Mouse (Mus musculus): ENCODE data around the gene Gm28230. TPM values are rescaled to one million over a fixed set of nuclear protein-coding genes. Genes with fewer than 3 reads are reported as not detected.
A peak's percentile ranks its signal among the peaks of the same experiment; 100 is the strongest.

Gene Gm28230
- total RNA-seq, 2 experiments from 2014 or later, result not detected

GRCm38 (mm10) chr2:74746298-74746921 lies 19.9 kb downstream of the Gm28230 start:
- intact Hi-C loops (cut with DNase I), result no loop called here
- no peak for DNase-seq (ENCODE audit: extremely low spot score in 1 of 2, low spot score in 2 of 2)

GRCm38 (mm10) chr2:74747006-74747405 lies 20.5 kb downstream of the Gm28230 start:
- intact Hi-C loops (cut with DNase I), result no loop called here
- DNase-seq (ENCODE audit: extremely low spot score in 1 of 2, low spot score in 2 of 2), result no peak

- intact Hi-C loops (cut with DNase I), result no loop called here
- no peak for DNase-seq (ENCODE audit: extremely low spot score in 1 of 2, low spot score in 2 of 2)
Observed at GRCm38 (mm10) chr2:74747661-74748141, 21.2 kb downstream of the Gm28230 start.

GRCm38 (mm10) chr2:74748436-74748995 lies 22.0 kb downstream of the Gm28230 start:
- no peak for DNase-seq (ENCODE audit: extremely low spot score in 1 of 2, low spot score in 2 of 2)
- intact Hi-C loops (cut with DNase I), result no loop called here

GRCm38 (mm10) chr2:74749337-74750121 lies 23.0 kb downstream of the Gm28230 start:
- intact Hi-C loops (cut with DNase I), result loop anchor here (10.0 kb wide), 1 partner anchor 215 kb away; no protein-coding TSS in a partner anchor
- peak in 1 of 2 experiments; percentile 41 for DNase-seq (ENCODE audit: extremely low spot score in 1 of 2, low spot score in 2 of 2)

GRCm38 (mm10) chr2:74750731-74751250 lies 24.3 kb downstream of the Gm28230 start:
- intact Hi-C loops (cut with DNase I), result loop anchor here (10.0 kb wide), 1 partner anchor 214 kb away; no protein-coding TSS in a partner anchor

GRCm38 (mm10) chr2:74751861-74752260 lies 25.3 kb downstream of the Gm28230 start:
- DNase-seq (ENCODE audit: extremely low spot score in 1 of 2, low spot score in 2 of 2), result no peak
- intact Hi-C loops (cut with DNase I), result loop anchor here (10.0 kb wide), 1 partner anchor 213 kb away; no protein-coding TSS in a partner anchor

More at GRCm38 (mm10) chr2:74750731-74751250, 24.3 kb downstream of the Gm28230 start:
- no peak for DNase-seq (ENCODE audit: extremely low spot score in 1 of 2, low spot score in 2 of 2)

GRCm38 (mm10) chr2:74752431-74753174 lies 26.1 kb downstream of the Gm28230 start:
- intact Hi-C loops (cut with DNase I), result loop anchor here (10.0 kb wide), 1 partner anchor 212 kb away; no protein-coding TSS in a partner anchor
- DNase-seq (ENCODE audit: extremely low spot score in 1 of 2, low spot score in 2 of 2), result no peak

GRCm38 (mm10) chr2:74753175-74753523 lies 26.6 kb downstream of the Gm28230 start:
- intact Hi-C loops (cut with DNase I), result loop anchor here (10.0 kb wide), 1 partner anchor 212 kb away; no protein-coding TSS in a partner anchor

GRCm38 (mm10) chr2:74753711-74754110 lies 27.2 kb downstream of the Gm28230 start:
- no peak for DNase-seq (ENCODE audit: extremely low spot score in 1 of 2, low spot score in 2 of 2)
- intact Hi-C loops (cut with DNase I), result loop anchor here (10.0 kb wide), 1 partner anchor 211 kb away; no protein-coding TSS in a partner anchor

More at GRCm38 (mm10) chr2:74753175-74753523, 26.6 kb downstream of the Gm28230 start:
- peak in 1 of 2 experiments; percentile 14 for DNase-seq (ENCODE audit: extremely low spot score in 1 of 2, low spot score in 2 of 2)

GRCm38 (mm10) chr2:74760146-74760545 lies 33.6 kb downstream of the Gm28230 start:
- no peak for DNase-seq (ENCODE audit: extremely low spot score in 1 of 2, low spot score in 2 of 2)
- intact Hi-C loops (cut with DNase I), result no loop called here

GRCm38 (mm10) chr2:74761941-74762340 lies 35.4 kb downstream of the Gm28230 start:
- DNase-seq (ENCODE audit: extremely low spot score in 1 of 2, low spot score in 2 of 2), result no peak
- intact Hi-C loops (cut with DNase I), result no loop called here

GRCm38 (mm10) chr2:74762522-74763244 lies 36.2 kb downstream of the Gm28230 start, which contains the start of gene Hoxd1:
TSS of gene Hoxd1 (plus strand) at chr2:74762980.
- no peak for DNase-seq (ENCODE audit: extremely low spot score in 1 of 2, low spot score in 2 of 2)
- intact Hi-C loops (cut with DNase I), result no loop called here

GRCm38 (mm10) chr2:74763245-74763735 lies 36.8 kb downstream of the Gm28230 start:
- DNase-seq (ENCODE audit: extremely low spot score in 1 of 2, low spot score in 2 of 2), result no peak
- intact Hi-C loops (cut with DNase I), result no loop called here

- intact Hi-C loops (cut with DNase I), result no loop called here
Observed at GRCm38 (mm10) chr2:74763976-74764375, 37.4 kb downstream of the Gm28230 start.

GRCm38 (mm10) chr2:74774359-74774758 lies 47.8 kb downstream of the Gm28230 start:
- intact Hi-C loops (cut with DNase I), result no loop called here
- DNase-seq (ENCODE audit: extremely low spot score in 1 of 2, low spot score in 2 of 2), result no peak

More at GRCm38 (mm10) chr2:74763976-74764375, 37.4 kb downstream of the Gm28230 start:
- no peak for DNase-seq (ENCODE audit: extremely low spot score in 1 of 2, low spot score in 2 of 2)

GRCm38 (mm10) chr2:74777536-74778275 lies 51.2 kb downstream of the Gm28230 start:
- intact Hi-C loops (cut with DNase I), result no loop called here
- peak; percentile 15 to 20 for DNase-seq (ENCODE audit: extremely low spot score in 1 of 2, low spot score in 2 of 2)

All from left cerebral cortex, postnatal 10 days (tissue).